Mouse (Mus musculus): ENCODE results near the gene Olfr741.

Gene Olfr741

GRCm38 (mm10) chr14:50472438-50472837 is at the start of gene Olfr741:
Gene Olfr741, plus strand, starts transcription at chr14:50472738.
- H3K4me3 ChIP-seq (replicated peaks; ENCODE audit: low read length) = no peak within 1 kb of the TSS
- no peak for TF ChIP-seq CTCF (conservative IDR thresholded peaks at IDR 0.05; ENCODE audit: low read length)
- no peak for TF ChIP-seq POU5F1 (IDR thresholded peaks at IDR 0.05; ENCODE audit: borderline replicate concordance, low read length)
- no peak for TF ChIP-seq NANOG (IDR thresholded peaks at IDR 0.05; ENCODE audit: borderline replicate concordance, low read length)

GRCm38 (mm10) chr14:50445245-50445644 is 27.3 kb upstream of the Olfr741 start, which contains the start of gene Olfr740:
Gene Olfr740, plus strand, starts transcription at chr14:50445545.
- TF ChIP-seq NANOG (IDR thresholded peaks at IDR 0.05; ENCODE audit: borderline replicate concordance, low read length) (no peak), POU5F1 (IDR thresholded peaks at IDR 0.05; ENCODE audit: borderline replicate concordance, low read length) (no peak), CTCF (conservative IDR thresholded peaks at IDR 0.05; ENCODE audit: low read length) (no peak)
- no peaks in the 10 kb centered on the region for H3K36me3 ChIP-seq (ENCODE audit: insufficient read depth, low read length)
- peaks cover 9% of the 10 kb centered on the region for H3K9me3 ChIP-seq (ENCODE audit: low read length)
- no peaks in the 10 kb centered on the region for H3K27me3 ChIP-seq (ENCODE audit: insufficient read depth, low read length)
- no peak within 1 kb of the TSS for H3K4me3 ChIP-seq (replicated peaks; ENCODE audit: low read length)
- no peaks in the 10 kb centered on the region for H3K4me1 ChIP-seq (replicated peaks; ENCODE audit: low read depth, low read length)

More at GRCm38 (mm10) chr14:50472438-50472837, at the start of gene Olfr741:
- Histone ChIP-seq H3K36me3 (ENCODE audit: insufficient read depth, low read length) (no peaks in the 10 kb centered on the region), H3K9me3 (ENCODE audit: low read length) (no peaks in the 10 kb centered on the region), H3K27me3 (ENCODE audit: insufficient read depth, low read length) (no peaks in the 10 kb centered on the region), H3K4me1 (replicated peaks; ENCODE audit: low read depth, low read length) (no peaks in the 10 kb centered on the region)

GRCm38 (mm10) chr14:50478406-50478805 is 5.9 kb downstream of the Olfr741 start:
- H3K9me3 ChIP-seq (ENCODE audit: low read length) = no peaks in the 10 kb centered on the region
- H3K36me3 ChIP-seq (ENCODE audit: insufficient read depth, low read length) = no peaks in the 10 kb centered on the region
- H3K4me1 ChIP-seq (replicated peaks; ENCODE audit: low read depth, low read length) = no peaks in the 10 kb centered on the region
- no peak for TF ChIP-seq NANOG (IDR thresholded peaks at IDR 0.05; ENCODE audit: borderline replicate concordance, low read length)
- TF ChIP-seq CTCF (conservative IDR thresholded peaks at IDR 0.05; ENCODE audit: low read length) = no peak
- TF ChIP-seq POU5F1 (IDR thresholded peaks at IDR 0.05; ENCODE audit: borderline replicate concordance, low read length) = no peak
- no peaks in the 10 kb centered on the region for H3K27me3 ChIP-seq (ENCODE audit: insufficient read depth, low read length)
- no peak overlapping the region for H3K4me3 ChIP-seq (replicated peaks; ENCODE audit: low read length)

GRCm38 (mm10) chr14:50503300-50503699 is 30.8 kb downstream of the Olfr741 start, which contains the start of gene Olfr742:
Gene Olfr742, plus strand, starts transcription at chr14:50503600.
- H3K9me3 ChIP-seq (ENCODE audit: low read length) = no peaks in the 10 kb centered on the region
- no peaks in the 10 kb centered on the region for H3K36me3 ChIP-seq (ENCODE audit: insufficient read depth, low read length)
- no peak within 1 kb of the TSS for H3K4me3 ChIP-seq (replicated peaks; ENCODE audit: low read length)
- H3K4me1 ChIP-seq (replicated peaks; ENCODE audit: low read depth, low read length) = no peaks in the 10 kb centered on the region
- H3K27me3 ChIP-seq (ENCODE audit: insufficient read depth, low read length) = no peaks in the 10 kb centered on the region
- TF ChIP-seq CTCF (conservative IDR thresholded peaks at IDR 0.05; ENCODE audit: low read length) = no peak
- no peak for TF ChIP-seq NANOG (IDR thresholded peaks at IDR 0.05; ENCODE audit: borderline replicate concordance, low read length)
- no peak for TF ChIP-seq POU5F1 (IDR thresholded peaks at IDR 0.05; ENCODE audit: borderline replicate concordance, low read length)

- Histone ChIP-seq H3K27me3 (ENCODE audit: insufficient read depth, low read length) (no peaks in the 10 kb centered on the region), H3K4me1 (replicated peaks; ENCODE audit: low read depth, low read length) (no peaks in the 10 kb centered on the region), H3K9me3 (ENCODE audit: low read length) (no peaks in the 10 kb centered on the region), H3K4me3 (replicated peaks; ENCODE audit: low read length) (no peak within 1 kb of the TSS), H3K36me3 (ENCODE audit: insufficient read depth, low read length) (no peaks in the 10 kb centered on the region)
- TF ChIP-seq CTCF (conservative IDR thresholded peaks at IDR 0.05; ENCODE audit: low read length) (no peak), POU5F1 (IDR thresholded peaks at IDR 0.05; ENCODE audit: borderline replicate concordance, low read length) (no peak), NANOG (IDR thresholded peaks at IDR 0.05; ENCODE audit: borderline replicate concordance, low read length) (no peak)
Observed at GRCm38 (mm10) chr14:50521539-50521938, 49.0 kb downstream of the Olfr741 start, which contains the start of gene Olfr743. Gene Olfr743, plus strand, starts transcription at chr14:50521839.

All from E14TG2a.4 (cell line).